Mouse (Mus musculus) bone marrow, adult 2 months (tissue): Measurements from ENCODE around the gene Trdn.

Source experiments
- CTCF ChIP-seq: fragments of 200-500 bp; IDR thresholded peaks from 2 replicates; pipeline ENCODE4 v1.5.1; 2011; ENCODE audit warnings: low read length, control low read depth; ENCODE audit not compliant: control insufficient read depth, insufficient read depth
- POLR2A ChIP-seq: fragments of 200-500 bp; IDR thresholded peaks from 2 replicates; pipeline ENCODE4 v1.6.1; 2011; ENCODE audit warnings: low read depth, mild to moderate bottlenecking, control low read depth, low read length, borderline replicate concordance; ENCODE audit not compliant: control insufficient read depth

DNA sequence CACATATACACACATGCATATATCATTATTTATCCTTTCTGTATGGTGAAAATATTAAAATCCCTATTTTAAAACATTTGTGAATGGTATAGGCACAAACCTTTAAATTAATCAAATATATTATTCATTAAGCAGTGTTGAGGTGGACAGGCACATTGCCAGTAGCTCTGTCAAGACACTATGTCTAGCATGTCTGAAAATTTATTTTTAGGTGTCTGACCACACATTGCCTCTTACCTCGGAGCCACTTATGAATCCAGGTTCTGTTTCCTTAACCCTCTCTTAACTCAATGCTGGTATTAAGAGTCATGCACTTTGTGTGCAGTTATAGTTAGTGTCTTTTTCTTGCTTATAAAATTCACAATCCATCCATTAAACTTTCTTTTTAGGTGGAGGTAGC is 12.0 kb downstream of the Trdn start:
- TF ChIP-seq CTCF = no peak
- TF ChIP-seq POLR2A = no peak
